In genomic region chr4:105316478-105317206, GRCm38 (mm10) we compare ENCODE assay signal across 9 mouse cellular contexts.
DNase-seq lines count a peak whose midpoint lies in the region; ATAC-seq and TF ChIP-seq lines count a peak whose summit lies in the region.
"Had no signal": no experiment of that assay in that cellular context is flagged by ENCODE, and none has a peak within 500 bp of the region (broad histone marks: within the 10 kb centered on the region; RNA-seq: fewer than 3 reads in every experiment).

No protein-coding gene starts in this region.

- H3K27ac ChIP-seq in lung, embryonic 14.5 days (ENCODE audit: low read depth): no peak overlapping the region
- H3K27ac ChIP-seq in stomach, postnatal 0 days (replicated peaks): no peak overlapping the region
- H3K27ac ChIP-seq in neural tube, embryonic 15.5 days (replicated peaks): no peak overlapping the region
- H3K27ac ChIP-seq in forebrain, embryonic 11.5 days (ENCODE audit: low read depth, low read length): no peak overlapping the region
- H3K27ac ChIP-seq: limb, embryonic 12.5 days had no signal

- H3K4me3 ChIP-seq in lung, embryonic 14.5 days (ENCODE audit: low read depth, low read length): no peak overlapping the region
- no peak overlapping the region for H3K4me3 ChIP-seq in stomach, postnatal 0 days (ENCODE audit: low read depth, low read length)
- H3K4me3 ChIP-seq in neural tube, embryonic 15.5 days (replicated peaks): no peak overlapping the region
- no peak overlapping the region for H3K4me3 ChIP-seq in forebrain, embryonic 11.5 days (ENCODE audit: low read depth, low read length)
- H3K4me3 ChIP-seq: limb, embryonic 12.5 days had no signal

- H3K9ac ChIP-seq in lung, embryonic 14.5 days: no peak overlapping the region
- no peak overlapping the region for H3K9ac ChIP-seq in stomach, postnatal 0 days (ENCODE audit: low read length)
- no peak overlapping the region for H3K9ac ChIP-seq in neural tube, embryonic 15.5 days (replicated peaks)
- H3K9ac ChIP-seq in forebrain, embryonic 11.5 days (ENCODE audit: low read length): no peak overlapping the region
- H3K9ac ChIP-seq: limb, embryonic 12.5 days had no signal

- TF ChIP-seq EP300 in stomach, postnatal 0 days (optimal IDR thresholded peaks at IDR 0.05): no peak

- 53% methylated on average over 12 of the region's 12 CpGs for WGBS in lung, embryonic 14.5 days
- whole genome bisulfite sequencing in stomach, postnatal 0 days: 55% methylated on average over 12 of the region's 12 CpGs
- 84% methylated on average over 12 of the region's 12 CpGs for WGBS in neural tube, embryonic 15.5 days
- WGBS in forebrain, embryonic 11.5 days: 78% methylated on average over 12 of the region's 12 CpGs

- no peaks in the 10 kb centered on the region for H3K36me3 ChIP-seq in lung, embryonic 14.5 days (ENCODE audit: insufficient read depth)
- H3K36me3 ChIP-seq in stomach, postnatal 0 days (ENCODE audit: control insufficient read depth, insufficient read depth, low read length): no peaks in the 10 kb centered on the region
- H3K36me3 ChIP-seq in neural tube, embryonic 15.5 days: no peaks in the 10 kb centered on the region
- H3K36me3 ChIP-seq in forebrain, embryonic 11.5 days (ENCODE audit: control insufficient read depth, insufficient read depth, low read length): no peaks in the 10 kb centered on the region
- H3K36me3 ChIP-seq: limb, embryonic 12.5 days had no signal

- no peak overlapping the region for H3K4me2 ChIP-seq in lung, embryonic 14.5 days
- H3K4me2 ChIP-seq in stomach, postnatal 0 days (replicated peaks; ENCODE audit: low read depth): no peak overlapping the region
- no peak overlapping the region for H3K4me2 ChIP-seq in neural tube, embryonic 15.5 days
- H3K4me2 ChIP-seq in forebrain, embryonic 11.5 days (ENCODE audit: low read depth, low read length, severe bottlenecking): no peak overlapping the region
- H3K4me2 ChIP-seq: limb, embryonic 12.5 days had no signal

- TF ChIP-seq POLR2A in brain, embryonic 14.5 days (IDR thresholded peaks at IDR 0.05; ENCODE audit: borderline replicate concordance, extremely low read depth, insufficient read depth, insufficient read length, poor library complexity, severe bottlenecking): no peak

- no peaks in the 10 kb centered on the region for H3K9me3 ChIP-seq in lung, embryonic 14.5 days (ENCODE audit: low read depth, low read length)
- H3K9me3 ChIP-seq in stomach, postnatal 0 days (ENCODE audit: control insufficient read depth, low read length): no peaks in the 10 kb centered on the region
- H3K9me3 ChIP-seq in neural tube, embryonic 15.5 days (replicated peaks): no peaks in the 10 kb centered on the region
- no peaks in the 10 kb centered on the region for H3K9me3 ChIP-seq in forebrain, embryonic 11.5 days (ENCODE audit: control insufficient read depth, low read length)
- H3K9me3 ChIP-seq: limb, embryonic 12.5 days had no signal

- DNase-seq in 3134 (ENCODE audit: extremely low read depth, insufficient read length, low spot score): peak; percentile 6
- peak; percentile 93 to 94 for DNase-seq in B cell, adult 2 months
- DNase-seq in brain, embryonic 14.5 days (ENCODE audit: low read depth): no peak
- DNase-seq in lung, embryonic 14.5 days: peak; percentile 47
- peak; percentile 45 for DNase-seq in stomach, postnatal 0 days (ENCODE audit: low spot score)
- DNase-seq in retina, embryonic 14.5 days (ENCODE audit: low spot score): no peak
- no peak for DNase-seq in forebrain, embryonic 11.5 days (ENCODE audit: low spot score)

- no peaks in the 10 kb centered on the region for H3K27me3 ChIP-seq in lung, embryonic 14.5 days (ENCODE audit: insufficient read depth, low read length)
- H3K27me3 ChIP-seq in stomach, postnatal 0 days (ENCODE audit: control insufficient read depth, insufficient read depth, low read length): no peaks in the 10 kb centered on the region
- no peaks in the 10 kb centered on the region for H3K27me3 ChIP-seq in neural tube, embryonic 15.5 days (replicated peaks)
- no peaks in the 10 kb centered on the region for H3K27me3 ChIP-seq in forebrain, embryonic 11.5 days (ENCODE audit: control insufficient read depth, insufficient read depth, low read length)
- H3K27me3 ChIP-seq: limb, embryonic 12.5 days had no signal

- ATAC-seq in lung, embryonic 14.5 days (ENCODE audit: insufficient read depth): no peak
- no peak for ATAC-seq in stomach, postnatal 0 days (ENCODE audit: low FRiP score, low TSS enrichment)
- no peak for ATAC-seq in neural tube, embryonic 15.5 days (ENCODE audit: low FRiP score)
- ATAC-seq in forebrain, embryonic 11.5 days (replicated peaks; ENCODE audit: low FRiP score): no peak

- no peaks in the 10 kb centered on the region for H3K4me1 ChIP-seq in lung, embryonic 14.5 days (ENCODE audit: insufficient read depth)
- H3K4me1 ChIP-seq in stomach, postnatal 0 days (replicated peaks; ENCODE audit: control insufficient read depth, insufficient read depth): no peaks in the 10 kb centered on the region
- no peaks in the 10 kb centered on the region for H3K4me1 ChIP-seq in neural tube, embryonic 15.5 days
- H3K4me1 ChIP-seq in forebrain, embryonic 11.5 days (replicated peaks; ENCODE audit: control insufficient read depth, insufficient read depth, low read length): no peaks in the 10 kb centered on the region

- peak; percentile 23; the same call in 1 of the 2 replicates for TF ChIP-seq CTCF in brain, embryonic 14.5 days (IDR thresholded peaks at IDR 0.05; ENCODE audit: borderline replicate concordance, extremely low read depth, insufficient read depth, insufficient read length)
- TF ChIP-seq CTCF in lung, embryonic 14.5 days (IDR thresholded peaks at IDR 0.05; ENCODE audit: low read depth): peak; percentile 47
- peak; percentile 70 for TF ChIP-seq CTCF in stomach, postnatal 0 days (IDR thresholded peaks at IDR 0.05; ENCODE audit: low read depth)

Comparison
In these comparisons a context has a peak if more than half of its experiments do, and no peak if none do; other contexts are left out.
1. DNase-seq: peak in 3134 (single experiment), B cell, adult 2 months (2 of 2), lung, embryonic 14.5 days (single experiment) and stomach, postnatal 0 days (single experiment); none in brain, embryonic 14.5 days (single experiment), retina, embryonic 14.5 days (single experiment) and forebrain, embryonic 11.5 days (single experiment).
2. Peak in every context shown above with its lines, with median percentiles within 50 percentile points of each other: CTCF ChIP-seq.